Mouse (Mus musculus): Measurements from ENCODE around the gene Arhgef19. TPM values are rescaled to one million over a fixed set of nuclear protein-coding genes. Genes with fewer than 3 reads are reported as not detected.
A peak's percentile ranks its signal among the peaks of the same experiment; 100 is the strongest.

Gene Arhgef19
- polyA plus RNA-seq, 1 experiment = 13.2 TPM

DNA sequence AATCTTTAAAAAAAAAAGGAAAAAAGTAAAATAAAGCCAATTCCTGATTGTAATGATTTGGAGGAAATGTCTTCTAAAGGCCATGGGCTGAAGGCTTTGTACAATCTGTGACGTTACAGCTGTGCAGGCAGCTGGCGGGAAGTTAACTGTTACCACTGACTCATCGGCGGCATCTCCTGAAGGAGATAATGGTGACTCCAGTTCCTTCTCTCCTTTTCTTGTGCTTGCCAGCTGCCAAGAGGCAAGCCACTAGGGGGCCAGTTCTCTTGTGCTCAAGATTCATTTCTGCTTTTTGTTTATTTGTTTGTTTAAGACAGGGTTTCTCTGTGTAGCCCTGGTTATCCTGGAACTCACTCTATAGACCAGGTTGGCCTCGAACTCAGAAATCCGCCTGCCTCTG is 29.8 kb downstream of the Arhgef19 start:
- H3K4me1 ChIP-seq (ENCODE audit: control insufficient read depth, insufficient read depth, low read length) = no peaks in the 10 kb centered on the region; the same call in 1 of the 2 replicates
- no peak overlapping the region for H3K4me3 ChIP-seq (ENCODE audit: insufficient read depth, low read length)
- TF ChIP-seq CTCF (IDR thresholded peaks at IDR 0.05; ENCODE audit: extremely low read depth, insufficient read depth, low read length) = no peak
- no peak for TF ChIP-seq POLR2A (IDR thresholded peaks at IDR 0.05; ENCODE audit: extremely low read depth, insufficient read depth, low read length)
- no peak overlapping the region for H3K27ac ChIP-seq (ENCODE audit: insufficient read depth, low read length)

DNA sequence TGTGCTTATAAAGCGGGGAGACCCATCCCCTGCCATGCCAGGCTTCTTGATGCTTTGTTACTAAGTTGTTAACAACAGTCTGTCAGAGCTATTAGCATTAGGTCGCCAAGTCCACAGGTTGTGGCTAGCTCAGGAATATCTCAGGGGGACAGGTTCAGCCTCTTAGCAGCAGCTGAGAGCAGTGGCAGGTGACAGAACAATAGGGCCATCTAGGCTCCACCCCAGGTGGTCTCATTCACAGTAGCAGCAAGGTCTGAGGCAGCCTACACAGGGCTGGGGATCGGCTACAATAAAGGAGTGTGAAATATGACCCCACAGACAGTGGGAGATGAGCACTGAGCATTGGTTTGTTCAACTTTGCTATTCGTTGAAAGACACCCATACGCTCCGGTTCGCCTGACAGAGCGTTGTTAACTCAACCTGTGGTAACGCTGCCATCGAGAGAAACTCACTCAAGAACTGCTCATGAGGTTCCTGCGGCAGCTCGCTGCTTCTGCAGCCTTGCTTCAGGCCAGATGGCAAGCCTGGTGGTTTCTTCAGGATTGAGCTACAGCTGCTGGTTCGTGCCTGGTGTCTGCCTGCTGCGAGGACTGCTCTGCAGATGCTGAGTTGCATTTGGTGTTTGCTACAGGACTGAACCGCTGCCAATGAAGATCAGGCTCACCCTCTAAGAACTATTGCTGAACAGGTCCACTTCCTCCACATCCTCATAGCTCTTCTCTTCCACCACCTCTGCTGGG is 31.1 kb downstream of the Arhgef19 start:
- Histone ChIP-seq H3K27ac (ENCODE audit: insufficient read depth, low read length) (no peak overlapping the region), H3K4me3 (ENCODE audit: insufficient read depth, low read length) (no peak overlapping the region), H3K4me1 (ENCODE audit: control insufficient read depth, insufficient read depth, low read length) (no peaks in the 10 kb centered on the region; the same call in 1 of the 2 replicates)
- no peak for TF ChIP-seq CTCF (IDR thresholded peaks at IDR 0.05; ENCODE audit: extremely low read depth, insufficient read depth, low read length)
- no peak for TF ChIP-seq POLR2A (IDR thresholded peaks at IDR 0.05; ENCODE audit: extremely low read depth, insufficient read depth, low read length)

DNA sequence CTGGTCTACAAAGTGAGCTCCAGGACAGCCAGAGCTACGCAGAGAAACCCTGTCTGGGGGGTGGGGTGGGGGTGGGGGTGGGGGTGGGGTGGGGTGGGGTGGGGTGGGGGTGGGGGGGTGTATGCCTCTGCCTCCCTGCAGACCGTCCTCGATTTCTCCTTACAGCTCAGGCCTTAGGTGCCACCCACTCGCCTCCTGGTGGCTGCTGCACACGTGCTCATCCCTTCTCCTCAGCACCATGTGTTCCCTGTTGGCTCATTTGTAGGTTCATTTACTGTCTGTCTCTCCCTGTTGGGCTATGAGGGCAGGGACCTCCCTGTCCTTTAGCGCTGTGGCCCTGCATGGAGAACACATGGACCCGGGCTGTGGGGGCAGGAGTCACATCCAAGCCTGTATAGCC is 31.9 kb downstream of the Arhgef19 start:
- Histone ChIP-seq H3K4me3 (ENCODE audit: insufficient read depth, low read length) (no peak overlapping the region), H3K27ac (ENCODE audit: insufficient read depth, low read length) (no peak overlapping the region), H3K4me1 (ENCODE audit: control insufficient read depth, insufficient read depth, low read length) (no peaks in the 10 kb centered on the region; the same call in 1 of the 2 replicates)
- no peak for TF ChIP-seq POLR2A (IDR thresholded peaks at IDR 0.05; ENCODE audit: extremely low read depth, insufficient read depth, low read length)
- TF ChIP-seq CTCF (IDR thresholded peaks at IDR 0.05; ENCODE audit: extremely low read depth, insufficient read depth, low read length) = no peak

DNA sequence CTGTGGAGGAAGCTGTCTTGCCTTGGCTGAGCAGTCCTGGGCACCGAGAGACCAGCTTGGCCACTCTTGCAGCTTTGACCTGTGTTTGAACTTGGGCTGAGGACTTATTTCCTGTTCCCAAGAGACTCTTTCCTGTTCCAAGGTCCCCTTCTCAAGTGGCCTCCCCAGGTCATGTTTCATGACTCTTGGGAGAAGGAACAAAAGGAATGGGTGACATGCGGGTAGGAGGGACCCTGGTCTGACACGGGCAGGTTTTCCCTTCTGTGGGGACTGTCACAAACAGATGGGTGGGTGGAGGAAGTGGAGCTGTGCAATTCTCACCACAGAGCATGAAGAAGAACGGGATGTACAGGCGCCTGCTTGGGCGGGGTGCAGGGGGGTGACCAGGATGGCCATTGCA is 32.4 kb downstream of the Arhgef19 start:
- Histone ChIP-seq H3K4me1 (ENCODE audit: control insufficient read depth, insufficient read depth, low read length) (no peaks in the 10 kb centered on the region; the same call in 1 of the 2 replicates), H3K27ac (ENCODE audit: insufficient read depth, low read length) (no peak overlapping the region), H3K4me3 (ENCODE audit: insufficient read depth, low read length) (no peak overlapping the region)
- TF ChIP-seq CTCF (IDR thresholded peaks at IDR 0.05; ENCODE audit: extremely low read depth, insufficient read depth, low read length) = no peak
- TF ChIP-seq POLR2A (IDR thresholded peaks at IDR 0.05; ENCODE audit: extremely low read depth, insufficient read depth, low read length) = no peak

DNA sequence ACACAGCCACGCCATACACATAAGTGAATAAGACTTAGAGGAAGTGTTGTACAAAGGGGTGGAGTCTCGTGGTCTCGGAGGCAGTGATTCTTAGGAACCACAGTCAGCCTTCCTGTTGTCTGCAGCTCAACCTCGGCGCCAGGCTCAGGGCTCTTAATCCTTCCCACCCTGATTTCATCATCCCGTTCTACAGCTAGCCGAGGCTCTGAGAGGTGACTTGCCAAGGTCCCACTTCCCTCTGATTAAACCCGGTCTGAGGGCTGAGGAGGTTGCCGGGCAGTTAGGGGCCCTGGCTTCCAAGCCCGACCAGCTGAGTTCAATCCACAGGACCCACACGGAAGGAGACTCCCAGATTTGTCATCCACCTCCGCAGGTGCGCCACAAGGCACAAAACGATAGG is 33.6 kb downstream of the Arhgef19 start:
- no peak overlapping the region for H3K27ac ChIP-seq (ENCODE audit: insufficient read depth, low read length)
- no peak overlapping the region for H3K4me3 ChIP-seq (ENCODE audit: insufficient read depth, low read length)
- TF ChIP-seq POLR2A (IDR thresholded peaks at IDR 0.05; ENCODE audit: extremely low read depth, insufficient read depth, low read length) (no peak), CTCF (IDR thresholded peaks at IDR 0.05; ENCODE audit: extremely low read depth, insufficient read depth, low read length) (no peak)
- H3K4me1 ChIP-seq (ENCODE audit: control insufficient read depth, insufficient read depth, low read length) = no peaks in the 10 kb centered on the region; the same call in 1 of the 2 replicates

DNA sequence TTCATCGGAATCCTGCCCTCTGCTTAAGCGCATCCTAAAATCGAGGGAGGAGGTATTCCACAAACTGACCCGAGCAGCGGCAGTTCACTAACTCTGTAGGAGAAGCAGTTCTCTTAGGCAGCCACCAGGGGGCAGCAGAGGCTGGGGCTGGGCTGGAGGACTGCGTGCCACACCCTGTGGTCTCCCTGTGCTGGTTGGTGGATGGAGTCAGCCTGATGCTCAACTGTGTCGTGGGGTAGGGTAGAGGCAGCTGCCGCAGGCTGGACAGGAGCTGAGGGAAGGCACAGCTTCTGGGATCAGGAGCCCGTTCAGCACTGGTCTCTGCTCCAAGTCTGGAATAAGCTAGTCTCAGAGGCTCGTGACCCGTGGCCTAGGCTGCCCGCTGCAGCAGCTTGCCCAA is 34.0 kb downstream of the Arhgef19 start:
- TF ChIP-seq CTCF (IDR thresholded peaks at IDR 0.05; ENCODE audit: extremely low read depth, insufficient read depth, low read length) (peak; percentile 95), POLR2A (IDR thresholded peaks at IDR 0.05; ENCODE audit: extremely low read depth, insufficient read depth, low read length) (no peak)
- Histone ChIP-seq H3K4me3 (ENCODE audit: insufficient read depth, low read length) (no peak overlapping the region), H3K4me1 (ENCODE audit: control insufficient read depth, insufficient read depth, low read length) (no peaks in the 10 kb centered on the region; the same call in 1 of the 2 replicates), H3K27ac (ENCODE audit: insufficient read depth, low read length) (no peak overlapping the region)

DNA sequence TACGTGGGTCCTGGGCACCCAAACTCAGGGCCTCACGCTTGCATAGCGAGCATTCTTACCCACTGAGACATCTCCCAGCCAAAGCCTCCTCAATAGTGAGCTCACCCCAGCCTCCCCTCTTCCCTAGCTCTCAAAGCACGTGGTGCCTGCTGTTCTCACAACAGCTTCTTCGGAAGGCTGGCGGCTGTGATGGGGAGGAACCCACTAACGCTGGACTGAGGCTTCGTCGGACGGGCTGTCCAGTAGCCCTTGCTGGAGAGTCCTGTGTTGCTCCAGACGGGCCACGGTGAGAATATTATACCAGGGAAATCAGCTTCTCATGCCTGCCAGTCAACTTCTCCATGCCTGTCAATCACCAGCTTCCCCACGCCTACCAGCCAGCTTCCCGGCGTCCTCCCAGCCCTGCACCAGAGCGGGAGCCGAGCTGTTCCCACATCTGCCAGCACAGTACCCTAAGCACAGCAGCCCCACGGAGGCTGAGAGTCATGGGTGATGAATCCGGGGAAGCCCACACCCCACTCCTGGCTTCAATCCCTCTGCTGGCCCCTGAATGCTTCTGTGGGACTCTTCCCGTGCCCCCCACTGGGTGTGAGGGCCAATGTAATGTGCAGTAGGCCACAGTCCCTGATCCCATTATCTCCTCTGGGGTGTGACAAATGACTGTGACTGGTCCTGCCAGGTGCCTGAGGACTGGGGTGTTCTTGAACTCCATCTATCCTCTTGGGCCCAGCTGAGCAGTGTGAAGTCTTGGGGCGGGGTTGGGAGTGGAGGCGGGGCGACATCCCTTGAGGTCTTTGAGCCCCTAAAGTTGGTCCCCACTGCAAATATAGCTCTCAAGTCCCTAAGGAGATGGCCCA is 35.4 kb downstream of the Arhgef19 start:
- Histone ChIP-seq H3K4me3 (ENCODE audit: insufficient read depth, low read length) (no peak overlapping the region), H3K27ac (ENCODE audit: insufficient read depth, low read length) (no peak overlapping the region), H3K4me1 (ENCODE audit: control insufficient read depth, insufficient read depth, low read length) (no peaks in the 10 kb centered on the region; the same call in 1 of the 2 replicates)
- TF ChIP-seq CTCF (IDR thresholded peaks at IDR 0.05; ENCODE audit: extremely low read depth, insufficient read depth, low read length) (no peak), POLR2A (IDR thresholded peaks at IDR 0.05; ENCODE audit: extremely low read depth, insufficient read depth, low read length) (no peak)

DNA sequence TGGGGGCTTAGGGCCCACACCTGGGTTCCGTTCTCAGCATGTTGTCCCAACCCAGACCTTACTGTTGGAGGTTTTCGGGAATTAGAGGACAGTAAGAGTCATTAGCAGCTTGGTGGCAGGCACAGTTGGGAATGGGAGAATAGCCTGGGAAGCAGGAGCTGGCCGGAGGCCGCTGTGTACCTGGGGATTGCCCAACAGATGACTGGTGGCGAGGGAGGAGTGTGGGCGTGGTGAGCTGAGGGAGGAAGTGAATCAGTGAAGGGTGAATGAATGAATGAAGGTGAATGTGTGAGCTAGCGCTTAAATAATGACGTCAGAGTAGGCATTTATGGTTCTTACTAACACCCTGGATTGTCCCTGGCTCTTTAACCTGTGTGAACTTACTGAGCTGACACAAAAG is 37.9 kb downstream of the Arhgef19 start:
- TF ChIP-seq POLR2A (IDR thresholded peaks at IDR 0.05; ENCODE audit: extremely low read depth, insufficient read depth, low read length) (no peak), CTCF (IDR thresholded peaks at IDR 0.05; ENCODE audit: extremely low read depth, insufficient read depth, low read length) (no peak)
- Histone ChIP-seq H3K4me1 (ENCODE audit: control insufficient read depth, insufficient read depth, low read length) (no peaks in the 10 kb centered on the region), H3K4me3 (ENCODE audit: insufficient read depth, low read length) (no peak overlapping the region), H3K27ac (ENCODE audit: insufficient read depth, low read length) (no peak overlapping the region)

DNA sequence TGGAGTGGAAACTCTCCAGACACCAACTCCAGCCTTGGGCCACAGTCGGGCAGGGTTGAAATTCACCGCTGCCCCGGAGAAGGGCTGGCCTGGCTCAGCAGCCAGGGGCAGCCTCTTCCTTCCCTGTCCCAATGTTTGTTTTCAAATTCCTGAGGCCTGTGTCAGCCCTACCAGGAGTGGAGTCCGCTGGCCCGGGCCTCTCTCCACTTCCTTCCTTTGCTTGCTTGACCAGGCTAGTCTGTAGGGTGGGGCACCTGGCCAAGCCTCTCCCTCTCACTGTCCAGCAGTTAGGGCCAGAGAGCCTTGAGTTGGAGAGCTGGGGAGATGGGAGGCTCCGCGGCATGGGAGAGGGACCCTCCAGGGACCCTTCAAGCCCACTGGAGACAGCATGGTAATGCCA is 38.9 kb downstream of the Arhgef19 start:
- Histone ChIP-seq H3K27ac (ENCODE audit: insufficient read depth, low read length) (no peak overlapping the region), H3K4me1 (ENCODE audit: control insufficient read depth, insufficient read depth, low read length) (no peaks in the 10 kb centered on the region)
- TF ChIP-seq POLR2A (IDR thresholded peaks at IDR 0.05; ENCODE audit: extremely low read depth, insufficient read depth, low read length) (no peak), CTCF (IDR thresholded peaks at IDR 0.05; ENCODE audit: extremely low read depth, insufficient read depth, low read length) (no peak)

More for the DNA sequence above, 38.9 kb downstream of the Arhgef19 start:
- no peak overlapping the region for H3K4me3 ChIP-seq (ENCODE audit: insufficient read depth, low read length)
